Mouse (Mus musculus): ENCODE data around the gene Ids.

GRCm38 (mm10) chrX:70327656-70328055 lies 37.2 kb downstream of the Ids start:
- no peak for TF ChIP-seq CTCF (IDR thresholded peaks at IDR 0.05; ENCODE audit: low read depth, low read length)
- TF ChIP-seq POLR2A (IDR thresholded peaks at IDR 0.05; ENCODE audit: extremely low read depth, insufficient read depth, low read length), result no peak

All from liver, adult 2 months (tissue).